Mouse (Mus musculus) retina, postnatal 1 day (tissue): ENCODE results near the gene Tgfb1i1.

Experiments
- DNase-seq: peaks from one replicate; pipeline ENCODE4 v3.0.0-alpha.2; 2012

Tgfb1i1 gene

GRCm38 (mm10) chr7:128246496-128247391 lies at the start of gene Tgfb1i1:
TSS of gene Tgfb1i1 (plus strand) at chr7:128246812.
- DNase-seq: peak; percentile 53

- no peak for DNase-seq
Observed at GRCm38 (mm10) chr7:128201607-128202006, 45.0 kb upstream of the Tgfb1i1 start.

- DNase-seq: no peak
Observed at GRCm38 (mm10) chr7:128203071-128203470, 43.5 kb upstream of the Tgfb1i1 start.

DNA sequence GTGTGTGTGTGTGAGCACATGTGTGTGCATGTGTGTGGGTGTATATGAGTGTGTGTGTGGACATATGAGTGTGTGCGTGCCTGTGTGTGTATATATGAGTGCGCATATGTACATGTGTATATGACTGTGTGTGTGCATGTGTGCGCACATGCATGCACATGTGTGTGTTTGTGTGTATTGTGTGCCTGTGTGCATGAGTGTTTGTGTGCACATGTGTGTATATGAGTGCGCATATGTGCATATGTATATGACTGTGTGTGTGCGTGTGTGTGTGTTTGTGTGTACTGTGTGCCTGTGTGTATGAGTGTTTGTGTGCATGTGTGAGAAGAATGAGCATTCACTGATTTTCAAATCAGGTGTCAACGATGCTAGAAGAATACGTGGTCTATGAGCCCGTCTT lies 42.4 kb upstream of the Tgfb1i1 start:
- DNase-seq: no peak

GRCm38 (mm10) chr7:128205695-128206094 lies 40.9 kb upstream of the Tgfb1i1 start:
- no peak for DNase-seq

GRCm38 (mm10) chr7:128206152-128206551 lies 40.5 kb upstream of the Tgfb1i1 start, which contains the start of gene Cox6a2:
TSS of gene Cox6a2 (minus strand) at chr7:128206387.
- no peak for DNase-seq

DNA sequence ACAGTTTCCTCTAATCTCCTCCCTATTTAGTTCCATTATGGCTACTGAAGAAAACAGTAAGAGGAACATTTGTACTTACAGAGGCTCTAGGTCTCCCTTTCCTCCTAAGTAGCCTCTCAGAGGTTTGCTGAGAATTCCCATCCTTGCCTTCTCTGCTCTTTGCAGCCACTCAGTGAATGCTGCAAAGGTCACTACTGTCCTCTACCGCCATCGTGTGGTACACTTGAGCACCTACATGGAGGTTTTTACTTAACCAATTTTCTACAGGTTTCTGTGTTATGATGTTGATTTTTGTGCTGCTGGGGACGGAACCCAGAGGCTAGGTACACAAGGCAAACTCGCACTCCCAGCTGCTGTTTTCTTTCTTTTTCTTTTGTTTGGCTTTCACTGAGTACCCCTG lies 38.4 kb upstream of the Tgfb1i1 start:
- peak; percentile 77 for DNase-seq

DNA sequence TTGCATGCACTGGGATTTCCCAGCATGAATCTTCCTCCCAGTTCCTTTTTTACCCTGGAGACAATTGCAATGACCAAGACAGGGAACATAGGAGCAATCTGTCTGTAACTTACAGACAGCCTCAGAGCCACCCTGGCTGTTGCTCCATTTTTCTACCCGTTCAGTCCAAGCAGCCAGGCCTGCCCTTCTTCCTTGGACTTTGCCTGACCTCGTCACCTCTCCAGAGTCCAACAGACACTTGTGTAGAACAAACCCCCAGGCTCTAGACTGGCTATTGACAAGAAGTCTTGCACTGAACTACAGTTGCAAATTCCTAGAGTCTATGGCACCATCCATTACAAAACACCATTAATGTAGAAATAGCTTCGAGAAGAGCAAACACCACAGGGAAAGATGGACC lies 36.8 kb upstream of the Tgfb1i1 start:
- DNase-seq: no peak

- no peak for DNase-seq
Observed at GRCm38 (mm10) chr7:128219952-128220351, 26.7 kb upstream of the Tgfb1i1 start.

DNA sequence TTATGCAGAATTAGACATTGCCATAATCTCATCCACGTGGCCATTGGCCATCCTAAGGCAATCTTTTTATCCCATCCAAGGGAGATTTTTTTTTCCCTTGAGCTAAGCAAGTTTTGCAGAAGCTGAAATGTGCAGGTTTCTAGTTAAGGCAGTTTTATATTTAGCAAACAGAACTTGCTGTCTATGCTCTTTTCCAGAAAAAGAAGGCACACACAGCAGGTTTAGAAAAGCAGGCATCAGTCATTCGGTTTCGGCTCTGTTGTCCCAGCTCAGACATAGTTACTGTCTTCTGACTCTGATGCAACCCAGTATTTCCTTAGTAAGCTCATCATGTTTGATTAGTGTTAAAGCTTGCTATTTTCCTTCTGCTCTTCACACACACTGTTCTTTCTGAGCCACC lies 25.7 kb upstream of the Tgfb1i1 start:
- no peak for DNase-seq

- DNase-seq: no peak
Observed at GRCm38 (mm10) chr7:128231741-128232140, 14.9 kb upstream of the Tgfb1i1 start.

- DNase-seq: no peak
Observed at GRCm38 (mm10) chr7:128234796-128235195, 11.8 kb upstream of the Tgfb1i1 start.

GRCm38 (mm10) chr7:128235481-128235880 lies 11.1 kb upstream of the Tgfb1i1 start:
- DNase-seq: no peak

DNA sequence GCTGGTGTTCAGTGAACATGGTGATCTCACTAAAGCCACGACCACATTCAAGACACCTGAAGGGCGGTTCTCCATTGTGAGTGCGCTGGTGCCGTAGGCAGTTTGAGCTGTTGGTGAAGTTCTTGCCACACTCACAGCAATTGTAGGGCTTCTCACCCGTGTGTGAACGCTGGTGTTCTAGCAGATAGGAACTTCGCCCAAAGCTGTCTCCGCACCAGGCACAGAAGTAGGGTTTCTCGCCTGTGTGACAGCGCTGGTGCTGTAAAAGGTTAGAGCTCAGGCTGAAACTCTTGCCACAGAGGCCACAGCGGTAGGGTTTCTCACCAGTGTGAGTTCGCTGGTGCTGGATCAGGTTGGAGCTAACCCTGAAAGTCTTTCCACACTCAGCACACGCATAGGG lies 10.2 kb upstream of the Tgfb1i1 start:
- DNase-seq: no peak

DNA sequence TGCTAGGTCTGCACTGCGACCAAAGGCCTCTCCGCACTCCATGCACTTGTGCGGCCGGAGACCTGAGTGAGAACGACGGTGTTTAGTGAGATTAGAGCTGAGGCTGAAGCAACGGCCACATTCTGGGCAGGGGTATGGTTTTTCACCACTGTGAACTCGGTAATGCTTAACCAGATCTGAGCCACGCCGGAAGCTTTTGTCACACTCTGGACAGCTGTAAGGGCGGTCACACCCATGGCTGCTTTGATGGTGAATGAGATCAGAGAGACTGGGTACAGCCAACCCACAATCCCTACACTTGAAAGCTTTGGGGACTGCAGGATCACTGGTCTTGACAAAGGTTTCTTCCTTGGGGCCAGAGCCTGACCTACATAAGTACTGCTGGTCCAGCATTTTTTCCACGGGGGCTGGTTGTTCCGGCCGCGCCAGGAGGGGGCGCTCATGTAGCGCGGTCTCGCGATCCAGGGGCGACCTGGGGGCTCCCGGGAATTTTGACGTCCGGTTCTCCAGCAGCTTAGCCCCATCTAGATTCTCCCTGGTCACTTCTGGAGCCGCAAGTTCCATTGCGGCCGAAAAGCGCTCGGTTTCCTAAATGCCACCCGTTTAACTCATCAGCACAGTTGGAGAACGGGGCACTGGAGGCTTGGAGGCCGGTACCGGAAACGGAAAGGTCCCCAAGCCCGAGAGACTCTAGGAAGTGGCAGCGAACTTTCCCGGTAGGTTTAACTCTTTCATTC lies 9.6 kb upstream of the Tgfb1i1 start, which contains the start of gene Armc5:
Gene Armc5 (plus strand): TSS at position 487 of the 737 bp plus-strand sequence.
- DNase-seq: peak; percentile 90

GRCm38 (mm10) chr7:128237593-128237926 lies 9.1 kb upstream of the Tgfb1i1 start:
- DNase-seq: no peak

GRCm38 (mm10) chr7:128237927-128238778 lies 8.5 kb upstream of the Tgfb1i1 start, which contains the start of gene 9130023H24Rik:
TSS of gene 9130023H24Rik (minus strand) at chr7:128238031.
- peak; percentile 99 for DNase-seq

- DNase-seq: peak; percentile 51
Observed at GRCm38 (mm10) chr7:128238991-128239390, 7.6 kb upstream of the Tgfb1i1 start.

- DNase-seq: no peak
Observed at GRCm38 (mm10) chr7:128240131-128240784, 6.4 kb upstream of the Tgfb1i1 start.

GRCm38 (mm10) chr7:128242331-128242730 lies 4.3 kb upstream of the Tgfb1i1 start:
- no peak for DNase-seq

DNA sequence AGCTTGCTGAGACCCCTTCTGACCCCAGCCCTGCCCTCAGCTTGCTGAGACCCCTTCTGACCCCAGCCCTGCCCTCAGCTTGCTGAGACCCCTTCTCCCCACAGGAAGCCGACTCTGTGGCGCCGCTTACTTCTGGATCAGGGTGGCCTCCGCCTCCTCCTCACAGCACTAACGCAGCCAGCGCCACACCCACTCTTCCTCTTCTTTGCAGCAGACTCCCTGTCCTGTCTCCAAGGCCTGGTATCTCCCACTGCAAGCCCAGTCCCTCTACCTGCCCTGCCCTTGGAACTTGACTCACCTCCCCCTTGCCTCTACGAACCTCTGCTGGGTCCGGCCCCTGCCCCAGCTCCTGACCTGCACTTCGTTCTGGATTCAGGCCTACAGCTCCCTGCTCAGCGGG lies 2.7 kb upstream of the Tgfb1i1 start:
- no peak for DNase-seq

DNA sequence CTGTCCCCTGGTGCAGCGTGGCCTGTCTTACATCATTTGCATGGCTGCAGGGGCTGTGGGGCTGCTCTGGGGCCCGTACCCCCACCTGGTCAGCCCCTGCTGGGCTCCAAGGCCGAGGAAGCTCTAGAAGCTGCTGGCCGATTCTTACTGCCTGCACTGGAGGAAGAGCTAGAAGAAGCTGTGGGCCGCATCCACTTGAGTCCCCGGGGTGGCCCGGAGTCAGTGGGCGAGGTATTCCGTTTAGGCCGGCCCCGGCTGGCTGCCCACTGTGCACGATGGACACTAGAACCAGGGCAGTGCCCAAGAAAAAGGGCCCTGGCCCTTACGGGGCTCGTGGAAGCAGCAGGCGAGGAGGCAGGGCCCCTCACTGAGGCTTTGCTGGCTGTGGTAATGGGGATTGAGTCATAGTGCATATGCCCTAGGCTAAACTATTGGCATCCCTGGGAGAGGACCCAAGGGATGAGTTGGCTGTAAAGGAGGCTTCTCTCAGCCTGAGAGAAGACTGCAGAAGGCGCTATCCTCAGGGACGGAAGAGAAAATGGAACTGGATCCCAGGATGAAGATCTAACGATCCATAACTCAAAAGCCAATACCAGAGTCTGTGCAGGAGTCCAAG lies 2.1 kb upstream of the Tgfb1i1 start:
- DNase-seq: no peak
